Mouse (Mus musculus): ENCODE measurements around the gene Fjx1.
A peak's percentile ranks its signal among the peaks of the same experiment; 100 is the strongest.

The Fjx1 gene

DNA sequence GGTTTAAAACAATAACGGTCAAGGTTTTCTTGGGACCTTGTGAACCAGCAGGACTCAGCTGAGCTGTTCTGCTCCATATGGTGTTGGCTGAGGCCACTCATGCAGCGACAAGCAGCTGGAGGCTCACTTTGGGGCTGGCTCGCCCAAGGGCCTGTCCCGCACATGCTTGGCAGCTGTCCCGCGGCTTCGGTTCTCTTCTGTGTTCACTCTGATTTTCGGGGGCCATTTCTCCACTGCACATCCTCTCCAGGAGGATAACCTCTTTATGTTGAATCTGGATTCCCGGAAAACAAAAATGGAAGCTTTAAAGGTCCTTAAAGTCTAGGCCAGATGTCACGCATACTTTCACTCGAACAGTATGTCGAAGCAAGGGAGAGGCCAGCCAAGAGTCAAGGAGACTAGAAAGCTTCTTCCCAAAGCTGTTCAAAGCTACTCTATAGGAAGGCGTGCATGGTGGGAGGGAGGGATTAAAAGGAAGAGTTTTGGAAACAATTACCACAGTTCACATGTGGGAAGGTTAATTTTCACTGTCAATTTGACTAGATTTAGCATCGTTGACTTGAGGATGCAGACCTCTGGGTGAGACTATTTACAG lies 36.1 kb downstream of the Fjx1 start:
- no peak for DNase-seq (ENCODE audit: low read depth)

DNA sequence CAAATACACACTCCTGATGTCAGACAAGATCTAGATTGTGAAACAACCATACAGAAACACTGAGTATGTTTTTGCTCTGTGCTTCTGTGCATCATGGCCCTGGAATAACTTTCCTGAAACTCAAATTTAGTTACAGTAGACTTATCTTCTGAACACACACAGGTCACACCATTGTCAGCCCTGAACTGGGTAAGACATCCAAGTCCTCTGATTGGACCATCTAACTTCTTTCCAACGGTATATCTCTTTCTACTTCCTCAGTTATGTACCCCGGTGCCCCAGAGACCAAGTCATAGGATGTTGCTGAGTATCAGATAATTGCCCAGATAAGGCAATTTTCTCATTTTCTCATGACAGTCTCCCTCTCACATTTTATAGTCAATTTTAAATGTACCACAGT lies 39.6 kb downstream of the Fjx1 start:
- DNase-seq (ENCODE audit: low read depth): no peak

DNA sequence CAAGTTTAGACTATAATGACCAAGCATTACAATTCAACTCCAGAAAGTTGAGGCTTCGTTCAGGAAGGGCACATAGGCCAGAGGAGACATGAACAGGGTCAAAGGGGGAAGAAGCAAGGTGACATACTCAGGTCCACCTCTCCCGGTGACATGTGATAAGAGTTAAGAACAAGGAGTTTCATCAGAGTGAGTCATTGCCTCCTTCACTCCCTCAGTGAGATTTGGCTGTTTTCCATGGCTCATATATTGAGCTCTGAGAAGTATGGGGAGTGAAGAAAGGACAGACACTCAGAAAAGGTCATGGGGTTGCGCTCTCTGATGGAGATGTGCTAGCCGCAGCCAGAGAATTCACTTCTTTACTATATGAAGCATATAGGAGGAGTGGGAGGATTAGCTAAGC lies 41.7 kb downstream of the Fjx1 start:
- DNase-seq (ENCODE audit: low read depth): peak; percentile 57

- no peak for DNase-seq (ENCODE audit: low read depth)
Observed at GRCm38 (mm10) chr2:102409741-102410140, 42.6 kb downstream of the Fjx1 start.

- DNase-seq (ENCODE audit: low read depth): no peak
Observed at GRCm38 (mm10) chr2:102407363-102408184, 44.7 kb downstream of the Fjx1 start, which contains the start of gene Trim44. TSS of gene Trim44 (minus strand) at chr2:102407828.

- no peak for DNase-seq (ENCODE audit: low read depth)
Observed at GRCm38 (mm10) chr2:102406324-102407304, 45.7 kb downstream of the Fjx1 start.

- DNase-seq (ENCODE audit: low read depth): no peak
Observed at GRCm38 (mm10) chr2:102403982-102404381, 48.3 kb downstream of the Fjx1 start.

DNA sequence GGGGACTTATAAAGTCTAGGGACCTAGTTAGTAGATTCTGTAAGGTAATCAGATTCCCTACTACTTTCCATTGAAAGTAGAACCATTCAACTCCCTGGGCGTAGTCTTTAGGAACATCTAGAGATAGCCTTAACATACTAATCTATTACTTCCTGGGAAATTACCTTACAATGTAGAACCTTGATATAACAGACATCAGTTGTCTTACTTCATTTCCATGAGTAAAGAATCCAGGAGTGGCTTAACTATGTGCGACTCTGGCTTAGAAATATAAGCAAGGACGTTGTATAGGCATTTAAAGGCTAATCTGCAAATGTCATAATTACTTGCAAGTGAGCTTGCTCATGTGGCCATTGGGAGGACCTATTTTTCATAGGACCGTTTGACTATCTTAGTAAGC lies 49.0 kb downstream of the Fjx1 start:
- DNase-seq (ENCODE audit: low read depth): no peak

DNA sequence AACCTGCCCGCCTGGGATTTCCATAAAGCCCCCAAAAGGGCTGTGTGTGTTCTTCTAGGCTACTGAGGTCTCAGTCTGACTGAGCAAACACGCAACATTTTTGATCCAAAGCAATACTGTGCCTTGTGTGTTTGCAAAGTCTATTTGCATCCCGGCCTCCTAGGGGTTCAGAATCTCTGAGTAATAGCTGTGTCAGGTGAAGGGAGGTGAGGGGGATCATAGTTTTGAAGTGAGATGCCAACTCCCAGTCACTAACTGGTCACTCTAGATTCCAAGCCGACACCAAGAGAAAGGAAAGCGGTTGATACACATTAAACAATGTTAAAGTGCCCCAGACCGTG lies 51.0 kb downstream of the Fjx1 start:
- no peak for DNase-seq (ENCODE audit: low read depth)

DNA sequence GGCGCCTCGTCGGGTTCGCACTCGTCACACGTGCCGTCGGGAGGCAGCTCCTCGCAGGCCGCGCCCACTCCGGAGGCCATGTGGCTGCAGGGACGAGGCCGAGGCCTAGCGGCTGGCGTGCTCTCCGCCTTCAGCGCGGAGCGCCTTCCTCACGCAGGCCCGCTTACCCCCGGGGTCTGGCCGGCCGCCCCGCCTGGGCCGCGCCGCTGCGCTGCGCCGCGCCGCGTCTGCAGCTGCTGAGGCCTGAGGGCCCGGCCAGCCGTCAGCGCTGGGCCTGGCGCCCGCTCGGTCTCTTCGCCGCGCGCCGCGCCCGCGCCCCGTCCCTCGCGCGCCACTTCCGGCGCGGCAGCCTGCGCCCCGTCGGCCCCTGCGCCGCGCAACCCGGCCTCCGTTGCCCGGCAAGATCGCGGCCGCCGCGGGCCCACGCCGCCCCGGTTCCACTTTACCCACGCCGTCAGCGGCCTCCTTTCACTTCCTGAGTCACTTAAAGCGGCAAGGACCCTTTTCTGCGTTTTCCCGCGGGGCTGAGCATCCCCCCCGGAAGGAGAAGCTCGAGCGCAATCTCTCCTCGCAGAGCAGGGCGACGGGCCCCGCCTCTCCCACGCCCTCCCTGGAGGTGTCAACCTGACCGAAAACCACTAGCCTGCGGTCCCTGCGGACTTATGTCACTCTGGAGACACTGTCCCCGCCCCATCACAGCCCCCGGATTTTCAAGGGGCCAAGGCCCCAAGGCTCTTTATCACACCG lies 51.5 kb downstream of the Fjx1 start:
- DNase-seq (ENCODE audit: low read depth): peak; percentile 80

- DNase-seq (ENCODE audit: low read depth): no peak
Observed at GRCm38 (mm10) chr2:102399864-102400604, 52.3 kb downstream of the Fjx1 start.

All from NIH3T3 (cell line).